Comparison of ENCODE assay signal across 29 mouse cellular contexts in the genomic region with DNA sequence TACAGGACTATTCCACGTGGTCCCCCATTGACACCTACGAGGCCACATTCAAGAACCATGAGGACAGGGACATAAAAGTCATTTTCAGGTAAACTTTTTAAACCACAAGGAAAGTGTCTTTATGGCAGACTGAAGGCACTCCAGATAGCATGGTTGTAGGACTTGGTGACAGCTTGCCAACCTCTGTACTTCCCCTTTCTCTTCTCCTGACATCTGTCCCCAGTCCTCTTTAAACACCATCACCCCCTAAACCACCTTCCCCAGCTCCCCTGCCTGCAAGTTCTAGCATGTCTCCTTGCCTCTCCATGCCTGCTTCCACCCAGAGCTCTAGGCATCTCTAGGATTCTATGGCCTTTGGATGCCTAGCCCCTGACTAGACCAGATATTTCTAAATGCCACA. TPM values are rescaled to one million over a fixed set of nuclear protein-coding genes. Genes with fewer than 3 reads are reported as not detected.
A peak's percentile ranks its signal among the peaks of the same experiment; 100 is the strongest.
DNase-seq lines count a peak whose midpoint lies in the region; ATAC-seq lines count a peak whose summit lies in the region.
"Had no signal": no experiment of that assay in that cellular context is flagged by ENCODE, and none has a peak within 500 bp of the region (broad histone marks: within the 10 kb centered on the region; RNA-seq: fewer than 3 reads in every experiment).

No protein-coding gene starts in this region.

- no peaks in the 10 kb centered on the region for H3K9me3 ChIP-seq in neural tube, embryonic 15.5 days (replicated peaks)
- H3K9me3 ChIP-seq: forebrain, embryonic 10.5 days; forebrain, embryonic 13.5 days had no signal

- H3K4me2 ChIP-seq in neural tube, embryonic 15.5 days: no peak overlapping the region
- H3K4me2 ChIP-seq: forebrain, embryonic 13.5 days; heart, embryonic 11.5 days; hindbrain, embryonic 14.5 days had no signal

- H3K36me3 ChIP-seq in neural tube, embryonic 15.5 days: no peaks in the 10 kb centered on the region
- H3K36me3 ChIP-seq: forebrain, embryonic 10.5 days had no signal

- H3K27ac ChIP-seq in neural tube, embryonic 15.5 days (replicated peaks): peak overlapping the region; percentile 24; the same call in 1 of the 2 replicates
- H3K27ac ChIP-seq: forebrain, embryonic 10.5 days; forebrain, embryonic 13.5 days; hindbrain, embryonic 14.5 days; hindbrain, postnatal 0 days had no signal

- no peak for ATAC-seq in neural tube, embryonic 15.5 days (ENCODE audit: low FRiP score)
- ATAC-seq in common myeloid progenitor, adult 5-6 weeks (replicated peaks; ENCODE audit: low read depth, poor library complexity, severe bottlenecking): peak; percentile 85
- ATAC-seq in megakaryocyte progenitor cell, adult 5-6 weeks (replicated peaks; ENCODE audit: poor library complexity): peak; percentile 57; the same call in 1 of the 2 replicates
- ATAC-seq: forebrain, embryonic 13.5 days; forebrain, embryonic 16.5 days; hindbrain, postnatal 0 days; inflammation-experienced regulatory T-cells, adult 6 months; intestine, embryonic 16.5 days; Patski had no signal

- H3K9ac ChIP-seq in neural tube, embryonic 15.5 days (replicated peaks): no peak overlapping the region
- H3K9ac ChIP-seq: forebrain, embryonic 13.5 days; hindbrain, embryonic 14.5 days had no signal

- no peak overlapping the region for H3K4me3 ChIP-seq in neural tube, embryonic 15.5 days (replicated peaks)
- H3K4me3 ChIP-seq: forebrain, embryonic 10.5 days; forebrain, embryonic 13.5 days had no signal

- no peaks in the 10 kb centered on the region for H3K4me1 ChIP-seq in neural tube, embryonic 15.5 days
- H3K4me1 ChIP-seq: forebrain, embryonic 10.5 days; forebrain, embryonic 13.5 days had no signal

- H3K27me3 ChIP-seq in neural tube, embryonic 15.5 days (replicated peaks): no peaks in the 10 kb centered on the region
- H3K27me3 ChIP-seq: forebrain, embryonic 13.5 days; Patski had no signal

- 79% methylated on average over 2 of the region's 2 CpGs for WGBS in neural tube, embryonic 15.5 days

- no peak for DNase-seq in neural tube, embryonic 10.5 days (ENCODE audit: extremely low spot score, low spot score)
- DNase-seq in thymus, adult 18-20 months: no peak
- no peak for DNase-seq in kidney, postnatal 36 days
- DNase-seq: adrenal gland, adult 2 months; adrenal gland, postnatal 14 days; B cell, adult 2 months; cerebellum, adult 11-12 months; cerebellum, adult 8-10 months; cerebellum, postnatal 10 days; cerebellum, postnatal 36 days; gastrocnemius, postnatal 10 days; gastrocnemius, postnatal 36 days; heart, adult 11 months; heart, postnatal 36 days had no signal

RNA-seq across cellular contexts. Expression of gene Chdh, which starts 56.0 kb away (rescaled TPM):
- 0.52 and 1.7 TPM in 2 replicates for polyA plus RNA-seq in neural tube, embryonic 15.5 days (2015; fragmentation: Nextera tagmentation; extraction: Ambion mirVana)
- total RNA-seq in common myeloid progenitor, adult 5-6 weeks (2017): 37.0 and 38.1 TPM in 2 replicates
- 84.2 and 84.7 TPM in 2 replicates for total RNA-seq in megakaryocyte progenitor cell, adult 5-6 weeks (2015)
- total RNA-seq in megakaryocyte progenitor cell, adult 5-6 weeks (2017): 81.5 and 84.5 TPM in 2 replicates
- polyA plus RNA-seq: embryonic facial prominence, embryonic 11.5 days; forebrain, embryonic 10.5 days; heart, postnatal 0 days; hindbrain, embryonic 11.5 days had no signal

RNA-seq across cellular contexts. Expression of gene Il17rb, which starts 56.2 kb away (rescaled TPM):
- 0.96 and 4.2 TPM in 2 replicates for polyA plus RNA-seq in neural tube, embryonic 15.5 days (2015; fragmentation: Nextera tagmentation; extraction: Ambion mirVana)
- 2.9 and 3.9 TPM in 2 replicates for total RNA-seq in common myeloid progenitor, adult 5-6 weeks (2017)
- total RNA-seq in megakaryocyte progenitor cell, adult 5-6 weeks (2015): 7.1 and 8.0 TPM in 2 replicates
- 3.5 and 3.9 TPM in 2 replicates for total RNA-seq in megakaryocyte progenitor cell, adult 5-6 weeks (2017)
- total RNA-seq: gastrocnemius, postnatal 36 days; heart, postnatal 36 days had no signal
